Mouse (Mus musculus) gastrocnemius, postnatal 14 days (tissue): ENCODE measurements around the gene Atp5c1. TPM values are rescaled to one million over a fixed set of nuclear protein-coding genes. Genes with fewer than 3 reads are reported as not detected.

ENCODE experiments used
- DNase-seq: peaks from one replicate; pipeline ENCODE4 v3.0.0; 2021; ENCODE audit warnings: mixed read lengths
- intact Hi-C: fragments of 180-260 bp; cut with DNase I; formaldehyde crosslinking; loops from one replicate; pipeline ENCODE4 v1.15.1; 2025; ENCODE audit warnings: low total_unique reads
- total RNA-seq, 2 experiments: library from RNA; stranded (reverse); gene quantifications; 2 replicates each; pipeline ENCODE4 v1.2.3; 2021

Gene Atp5c1
- total RNA-seq, 2 experiments from 2014 or later = 725 to 812 TPM

DNA sequence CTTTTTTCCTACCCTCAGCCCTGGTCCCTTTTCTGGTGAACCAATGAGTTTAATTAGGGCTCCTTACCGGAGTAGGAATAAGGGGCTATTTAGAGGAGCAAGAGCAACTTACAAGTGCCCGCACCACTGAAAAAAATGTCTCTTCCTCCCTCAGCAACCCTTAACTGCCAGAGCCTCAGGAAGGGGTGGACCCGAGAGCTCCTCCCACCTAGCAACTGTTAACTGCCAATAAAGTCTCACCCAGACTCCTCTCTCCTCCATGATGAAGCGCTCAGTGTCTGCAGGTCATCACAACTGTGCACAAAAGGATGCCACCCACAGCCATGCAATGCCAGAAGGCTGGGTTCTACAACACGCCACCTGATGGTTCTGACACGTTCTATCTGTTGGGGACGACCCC is 8.6 kb downstream of the Atp5c1 start:
- no peak for DNase-seq
- intact Hi-C loops = no loop called here

- no peak for DNase-seq
- intact Hi-C loops = no loop called here
Measured at GRCm38 (mm10) chr2:10058836-10059235, 21.5 kb downstream of the Atp5c1 start.

DNA sequence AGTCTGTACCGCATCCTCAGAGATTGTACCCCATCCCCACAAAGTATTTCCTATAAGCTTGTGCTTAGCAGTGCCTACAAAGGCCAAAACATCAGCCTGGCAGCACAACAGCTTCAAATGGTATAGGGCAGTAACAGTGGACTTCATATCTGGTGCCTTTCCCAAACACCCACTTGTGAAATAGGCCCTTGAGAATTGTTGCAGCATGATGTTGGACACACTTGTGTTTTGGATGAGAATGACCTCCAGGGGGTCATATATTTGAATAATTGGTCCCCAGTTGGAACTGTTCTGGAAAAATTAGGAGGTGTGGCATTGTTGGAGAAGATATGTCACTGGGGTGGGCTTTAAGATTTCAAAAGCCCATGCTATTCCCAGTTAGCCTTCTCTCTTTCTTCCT is 28.3 kb downstream of the Atp5c1 start:
- intact Hi-C loops = no loop called here
- DNase-seq = no peak

DNA sequence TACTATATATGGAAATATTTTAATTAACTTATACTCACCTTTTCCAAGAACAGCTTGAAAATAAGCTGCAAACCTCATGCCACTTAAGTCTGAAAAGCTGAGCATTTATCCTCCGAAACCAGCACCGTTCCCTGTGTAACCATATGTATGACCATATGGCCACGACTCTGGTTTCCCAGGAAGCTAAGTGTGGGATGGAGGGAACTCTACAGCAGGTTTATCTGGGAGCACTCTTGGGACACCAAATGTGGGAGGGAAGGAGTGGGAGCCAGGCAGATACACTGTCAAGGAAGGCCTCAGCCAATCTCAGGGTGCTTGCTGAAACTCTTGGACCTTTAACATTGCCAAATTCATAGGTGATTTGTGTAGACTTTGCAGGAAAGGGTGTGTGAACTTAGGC is 29.4 kb downstream of the Atp5c1 start:
- intact Hi-C loops = no loop called here
- DNase-seq = no peak

DNA sequence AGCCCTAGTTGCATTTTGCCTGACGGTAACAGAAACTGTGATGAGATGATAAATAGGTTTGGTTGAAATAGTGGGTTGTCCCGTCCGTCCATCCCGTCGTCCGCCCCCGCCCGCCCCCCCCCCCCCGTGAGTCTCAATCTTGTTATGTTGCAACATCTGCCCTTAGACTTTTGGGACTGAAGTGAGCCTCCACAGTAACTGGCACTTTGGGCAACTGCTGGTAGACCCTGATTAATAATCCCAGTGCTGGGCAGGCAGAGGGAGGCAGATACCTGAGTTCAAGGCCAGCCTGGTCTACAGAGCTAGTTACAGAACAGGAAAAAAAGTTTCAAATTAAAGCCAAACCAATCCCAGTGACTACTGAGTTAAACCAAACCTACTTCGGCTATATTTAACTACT is 30.9 kb downstream of the Atp5c1 start:
- DNase-seq = no peak
- intact Hi-C loops = no loop called here

GRCm38 (mm10) chr2:10048461-10048860 is 31.8 kb downstream of the Atp5c1 start, which contains the start of gene Taf3:
TSS of gene Taf3 (minus strand) at chr2:10048596.
- intact Hi-C loops = no loop called here

DNA sequence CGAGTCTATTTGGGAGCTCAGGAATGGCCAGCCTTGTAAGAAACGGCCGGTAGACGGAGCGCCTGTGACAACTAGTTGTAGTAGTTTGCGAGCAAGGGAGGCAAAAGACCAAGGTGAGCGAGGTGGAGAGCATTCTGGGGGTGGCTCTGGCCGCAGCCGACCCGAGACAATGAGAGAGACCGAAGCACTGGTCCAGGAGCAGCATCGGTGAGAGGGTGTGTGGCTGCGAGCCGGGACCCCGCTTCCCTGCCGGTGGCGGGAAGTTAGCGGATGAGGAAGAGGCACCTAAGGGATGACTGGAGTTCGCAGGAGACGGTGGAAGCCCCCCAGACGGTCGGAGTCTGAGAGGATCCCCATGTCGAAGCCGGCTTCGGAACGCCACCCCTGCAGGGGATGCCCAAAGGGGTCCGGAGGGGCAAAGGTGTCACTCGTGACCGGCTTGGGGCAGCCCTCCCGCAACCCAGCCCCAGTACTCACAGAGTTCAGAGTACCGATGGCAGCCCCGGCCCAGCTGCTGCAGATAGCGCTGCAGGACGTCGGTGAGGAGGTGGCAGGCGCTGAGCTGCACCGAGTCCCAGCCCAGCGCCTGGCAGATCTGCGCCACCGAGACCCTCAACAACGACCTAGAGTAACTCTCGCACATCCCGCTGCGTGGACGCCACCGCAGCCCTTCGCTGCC is 32.4 kb downstream of the Atp5c1 start:
- DNase-seq = peak; percentile 12
- intact Hi-C loops = no loop called here

More at GRCm38 (mm10) chr2:10048461-10048860, 31.8 kb downstream of the Atp5c1 start, which contains the start of gene Taf3:
- peak; percentile 96 for DNase-seq

DNA sequence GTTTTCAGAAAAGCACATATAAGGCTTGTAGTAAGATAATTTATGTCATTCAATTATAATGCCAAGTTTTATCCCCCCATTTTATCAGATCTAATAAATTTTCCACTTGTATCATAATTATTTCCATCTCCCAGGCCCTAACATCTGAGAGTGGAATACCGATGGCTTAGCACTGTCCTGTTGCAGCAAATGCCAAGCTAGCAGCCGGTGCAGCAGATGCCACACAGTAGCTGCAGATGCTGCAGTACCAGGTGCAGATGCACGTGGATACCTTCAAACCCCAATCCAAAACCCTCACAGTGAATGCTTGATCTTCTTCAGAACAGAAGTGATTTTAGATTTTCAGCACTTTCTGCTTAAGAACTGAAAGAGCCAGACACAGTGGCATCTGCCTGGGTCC is 45.3 kb downstream of the Atp5c1 start:
- intact Hi-C loops = no loop called here
- DNase-seq = no peak

- intact Hi-C loops = no loop called here
- DNase-seq = no peak
Measured at GRCm38 (mm10) chr2:10033684-10034083, 46.6 kb downstream of the Atp5c1 start.

DNA sequence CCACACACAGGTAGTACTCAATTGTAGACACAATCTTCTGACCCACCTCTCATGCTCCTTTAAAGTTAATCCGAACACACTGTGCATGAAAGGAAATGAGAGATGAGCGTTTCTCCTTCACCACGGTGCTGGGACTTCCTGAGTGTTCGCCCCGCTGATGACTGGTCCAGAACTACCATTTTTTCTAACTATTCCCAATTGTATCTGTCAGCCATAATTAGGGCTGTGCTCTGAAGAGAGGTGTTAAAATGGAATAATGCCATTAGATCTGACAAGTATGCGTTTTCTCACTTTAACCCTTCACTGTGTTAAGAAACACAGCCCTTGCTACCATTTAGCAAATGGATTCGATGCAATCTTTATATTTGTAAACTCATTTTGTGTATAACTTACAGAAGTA is 50.6 kb downstream of the Atp5c1 start:
- intact Hi-C loops = no loop called here

GRCm38 (mm10) chr2:10024264-10024663 is 56.0 kb downstream of the Atp5c1 start:
- no peak for DNase-seq
- intact Hi-C loops = no loop called here

More for the DNA sequence above, 50.6 kb downstream of the Atp5c1 start:
- no peak for DNase-seq

DNA sequence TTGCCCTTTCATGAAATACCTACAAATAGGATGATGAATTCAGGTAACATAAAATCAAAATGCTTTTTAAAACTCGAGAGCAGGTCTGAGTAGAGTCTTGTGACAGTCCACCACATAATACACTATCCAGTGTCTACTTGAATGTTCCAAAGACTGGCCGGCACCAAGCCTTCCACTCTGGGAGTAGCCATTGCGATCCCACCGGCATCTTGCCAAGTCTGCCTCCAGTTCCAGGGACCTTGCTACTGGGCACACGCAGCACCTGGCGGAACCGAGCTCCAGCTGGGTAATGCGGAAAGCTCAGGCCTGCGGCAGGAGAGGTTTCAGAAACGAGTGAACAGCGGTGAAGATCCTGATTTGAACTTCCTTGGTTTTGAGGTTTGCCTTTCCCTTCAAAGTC is 59.0 kb downstream of the Atp5c1 start:
- DNase-seq = peak; percentile 27
- intact Hi-C loops = no loop called here

- no peak for DNase-seq
- intact Hi-C loops = loop anchor here (10.0 kb wide), 1 partner anchor 1330 kb away; no protein-coding TSS in a partner anchor
Measured at GRCm38 (mm10) chr2:10014951-10015635, 65.2 kb downstream of the Atp5c1 start.

GRCm38 (mm10) chr2:10010263-10010909 is 69.9 kb downstream of the Atp5c1 start:
- intact Hi-C loops = loop anchor here (10.0 kb wide), 1 partner anchor 1326 kb away; no protein-coding TSS in a partner anchor
- no peak for DNase-seq

DNA sequence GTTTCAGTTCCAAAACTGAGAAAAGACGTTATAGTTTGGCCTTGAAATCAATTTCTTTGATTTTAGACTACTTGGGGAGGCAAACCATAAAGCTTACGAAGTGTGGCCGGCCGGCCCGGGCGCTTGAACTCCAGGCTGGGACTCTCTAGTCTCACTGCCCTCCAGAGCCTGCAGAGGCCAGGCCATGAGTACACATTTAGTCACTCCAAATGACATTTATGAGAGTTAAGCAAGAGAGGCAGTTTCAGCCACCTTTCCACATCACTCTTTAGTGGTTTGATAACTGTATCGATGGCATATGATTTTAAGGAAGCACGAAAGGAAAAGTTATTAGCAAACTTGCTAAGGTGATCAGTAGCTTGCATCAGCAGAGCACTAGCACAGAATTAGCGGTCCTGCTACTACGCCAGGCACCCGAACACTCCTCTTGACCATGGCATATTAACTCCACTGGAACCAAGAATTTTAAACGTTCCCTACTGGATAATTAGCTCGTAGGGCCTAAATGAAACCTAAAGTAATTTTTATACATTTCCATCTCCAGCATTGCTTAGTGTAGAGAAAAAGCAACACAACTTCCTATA is 70.5 kb downstream of the Atp5c1 start:
- DNase-seq = no peak
- intact Hi-C loops = loop anchor here (10.0 kb wide), 3 partner anchors 55 to 1325 kb away; partner anchors contain the start of gene Gata3

GRCm38 (mm10) chr2:10008593-10008992 is 71.7 kb downstream of the Atp5c1 start:
- intact Hi-C loops = loop anchor here (10.0 kb wide), 2 partner anchors 54 to 114 kb away; partner anchors contain the start of gene Gata3
- DNase-seq = no peak
